In genomic region chr1:181064648-181065047, GRCm38 (mm10) we compare ENCODE assay signal across 31 mouse cellular contexts. TPM values are rescaled to one million over a fixed set of nuclear protein-coding genes. Genes with fewer than 3 reads are reported as not detected.
DNase-seq lines count a peak whose midpoint lies in the region; ATAC-seq and TF ChIP-seq lines count a peak whose summit lies in the region.
"Had no signal": no experiment of that assay in that cellular context is flagged by ENCODE, and none has a peak within 500 bp of the region (broad histone marks: within the 10 kb centered on the region; RNA-seq: fewer than 3 reads in every experiment).

No protein-coding gene starts in this region.

- 60% methylated on average over 6 of the region's 6 CpGs for WGBS in heart, adult 2 months
- WGBS in cerebellum, adult 2 months = 43% methylated on average over 6 of the region's 6 CpGs
- WGBS in limb, embryonic 10.5 days = 87% methylated on average over 6 of the region's 6 CpGs
- WGBS in hindbrain, embryonic 11.5 days = 78% methylated on average over 6 of the region's 6 CpGs

- H3K4me2 ChIP-seq in hindbrain, embryonic 11.5 days (replicated peaks; ENCODE audit: low read depth, low read length) = no peak overlapping the region
- H3K4me2 ChIP-seq: hindbrain, embryonic 15.5 days; intestine, embryonic 15.5 days; limb, embryonic 13.5 days; liver, embryonic 15.5 days; neural tube, embryonic 15.5 days had no signal

- TF ChIP-seq POLR2A in heart, adult 2 months (IDR thresholded peaks at IDR 0.05; ENCODE audit: insufficient read depth, low read depth, low read length) = no peak
- TF ChIP-seq POLR2A in cerebellum, adult 2 months (IDR thresholded peaks at IDR 0.05; ENCODE audit: borderline replicate concordance, insufficient read depth, low read length) = no peak

- H3K4me3 ChIP-seq in heart, adult 2 months = no peak overlapping the region
- no peak overlapping the region for H3K4me3 ChIP-seq in cerebellum, adult 2 months (replicated peaks; ENCODE audit: insufficient read depth, low read depth, low read length)
- no peak overlapping the region for H3K4me3 ChIP-seq in limb, embryonic 10.5 days
- no peak overlapping the region for H3K4me3 ChIP-seq in hindbrain, embryonic 11.5 days (ENCODE audit: low read depth, low read length)
- H3K4me3 ChIP-seq: forebrain, embryonic 10.5 days; hindbrain, embryonic 15.5 days; intestine, embryonic 15.5 days; limb, embryonic 13.5 days; liver, embryonic 15.5 days; midbrain, embryonic 10.5 days; neural tube, embryonic 15.5 days had no signal

- H3K27me3 ChIP-seq in heart, adult 2 months (ENCODE audit: control insufficient read depth, insufficient read depth, low read length) = 0 out of 2 replicates have a peak, but pooled peaks cover 1% of the 10 kb centered on the region
- H3K27me3 ChIP-seq in cerebellum, adult 2 months (ENCODE audit: control insufficient read depth, insufficient read depth, low read length) = no peaks in the 10 kb centered on the region
- H3K27me3 ChIP-seq in limb, embryonic 10.5 days (ENCODE audit: low read depth, poor library complexity, severe bottlenecking) = no peaks in the 10 kb centered on the region
- H3K27me3 ChIP-seq in hindbrain, embryonic 11.5 days (ENCODE audit: control insufficient read depth, insufficient read depth, low read length) = no peaks in the 10 kb centered on the region
- H3K27me3 ChIP-seq: hindbrain, embryonic 15.5 days; intestine, embryonic 15.5 days; limb, embryonic 13.5 days; liver, embryonic 15.5 days; neural tube, embryonic 15.5 days had no signal

- H3K27ac ChIP-seq in heart, adult 2 months = no peak overlapping the region
- H3K27ac ChIP-seq in cerebellum, adult 2 months (ENCODE audit: insufficient read depth, low read length) = no peak overlapping the region
- H3K27ac ChIP-seq in limb, embryonic 10.5 days = no peak overlapping the region
- no peak overlapping the region for H3K27ac ChIP-seq in hindbrain, embryonic 11.5 days (ENCODE audit: low read depth, low read length)
- H3K27ac ChIP-seq: forebrain, embryonic 10.5 days; hindbrain, embryonic 15.5 days; intestine, embryonic 15.5 days; limb, embryonic 13.5 days; liver, embryonic 15.5 days; macrophage; midbrain, embryonic 10.5 days; neural tube, embryonic 15.5 days had no signal

- no peaks in the 10 kb centered on the region for H3K79me2 ChIP-seq in heart, adult 2 months (replicated peaks; ENCODE audit: control insufficient read depth, insufficient read depth, low read length)

- H3K36me3 ChIP-seq in heart, adult 2 months (ENCODE audit: control insufficient read depth, insufficient read depth, low read length) = no peaks in the 10 kb centered on the region
- no peaks in the 10 kb centered on the region for H3K36me3 ChIP-seq in limb, embryonic 10.5 days
- H3K36me3 ChIP-seq in hindbrain, embryonic 11.5 days (ENCODE audit: control insufficient read depth, insufficient read depth, low read length) = no peaks in the 10 kb centered on the region
- H3K36me3 ChIP-seq: forebrain, embryonic 10.5 days; hindbrain, embryonic 15.5 days; intestine, embryonic 15.5 days; limb, embryonic 13.5 days; liver, embryonic 15.5 days; midbrain, embryonic 10.5 days; neural tube, embryonic 15.5 days had no signal

- H3K9ac ChIP-seq in heart, adult 2 months (ENCODE audit: low read depth, low read length) = no peak overlapping the region
- no peak overlapping the region for H3K9ac ChIP-seq in hindbrain, embryonic 11.5 days (ENCODE audit: low read depth, low read length)
- H3K9ac ChIP-seq: forebrain, postnatal 0 days; hindbrain, embryonic 15.5 days; intestine, embryonic 15.5 days; limb, embryonic 13.5 days; liver, embryonic 15.5 days; neural tube, embryonic 15.5 days had no signal

- TF ChIP-seq EP300 in heart, adult 2 months (IDR thresholded peaks at IDR 0.05; ENCODE audit: insufficient read depth, low read depth, low read length) = no peak

- no peaks in the 10 kb centered on the region for H3K4me1 ChIP-seq in heart, adult 2 months (ENCODE audit: control insufficient read depth, insufficient read depth, low read length)
- peaks cover 9% of the 10 kb centered on the region; the same call in 1 of the 2 replicates for H3K4me1 ChIP-seq in cerebellum, adult 2 months (ENCODE audit: control insufficient read depth, insufficient read depth, low read length)
- no peaks in the 10 kb centered on the region for H3K4me1 ChIP-seq in limb, embryonic 10.5 days
- no peaks in the 10 kb centered on the region for H3K4me1 ChIP-seq in hindbrain, embryonic 11.5 days (replicated peaks; ENCODE audit: control insufficient read depth, insufficient read depth, low read length)
- H3K4me1 ChIP-seq: hindbrain, embryonic 15.5 days; intestine, embryonic 15.5 days; limb, embryonic 13.5 days; liver, embryonic 15.5 days; neural tube, embryonic 15.5 days had no signal

- no peak for TF ChIP-seq CTCF in heart, adult 2 months (IDR thresholded peaks at IDR 0.05)
- TF ChIP-seq CTCF in cerebellum, adult 2 months (IDR thresholded peaks at IDR 0.05; ENCODE audit: borderline replicate concordance, insufficient read depth, low read depth, low read length) = no peak

- DNase-seq in heart, adult 11 months = peak; percentile 50
- DNase-seq in heart, adult 2 months = no peak
- DNase-seq in brain, adult 2 months (ENCODE audit: low read depth, low spot score) = peak; percentile 26
- DNase-seq in cerebellum, adult 2 months = peak; percentile 14 to 51
- DNase-seq in cerebellum, postnatal 36 days = peak; percentile 16 to 17
- no peak for DNase-seq in limb, embryonic 10.5 days (ENCODE audit: low spot score)
- no peak for DNase-seq in hindbrain, embryonic 11.5 days (ENCODE audit: low spot score)
- DNase-seq: adrenal gland, adult 8-10 months; forebrain, postnatal 0 days; gastrocnemius, postnatal 14 days; kidney, postnatal 36 days; right cerebral cortex, adult 18-20 months; right cerebral cortex, postnatal 4 days; thymus, postnatal 25 days had no signal

- intact Hi-C loops in heart, adult 2 months (cut with DNase I) = no loop called here

- H3K9me3 ChIP-seq in limb, embryonic 10.5 days (replicated peaks) = no peaks in the 10 kb centered on the region
- H3K9me3 ChIP-seq in hindbrain, embryonic 11.5 days (ENCODE audit: control insufficient read depth, low read length) = no peaks in the 10 kb centered on the region
- H3K9me3 ChIP-seq: forebrain, embryonic 10.5 days; hindbrain, embryonic 15.5 days; intestine, embryonic 15.5 days; limb, embryonic 13.5 days; liver, embryonic 15.5 days; midbrain, embryonic 10.5 days; neural tube, embryonic 15.5 days had no signal

- ATAC-seq in hindbrain, embryonic 11.5 days (ENCODE audit: low FRiP score) = no peak
- ATAC-seq: activated CD4-positive, CD25-positive, alpha-beta regulatory T cell, adult 4 months; forebrain, postnatal 0 days; intestine, embryonic 15.5 days; lung, postnatal 0 days had no signal

RNA-seq across cellular contexts. Expression of gene 9130409I23Rik, which starts 13.6 kb away (rescaled TPM):
- not detected for total RNA-seq in heart, adult 2 months (2021)
- polyA plus RNA-seq in heart, adult 2 months (2012; rRNA removed) = not detected in 2 replicates
- 0.05 TPM in 1 of 2 replicates, not detected in the other for polyA plus RNA-seq in cerebellum, adult 2 months (2012; rRNA removed)
- polyA plus RNA-seq in limb, embryonic 10.5 days (2016; fragmentation: Nextera tagmentation; extraction: Ambion mirVana) = not detected in 2 replicates
- polyA plus RNA-seq in hindbrain, embryonic 11.5 days (2014; fragmentation: Nextera tagmentation; extraction: Ambion mirVana) = not detected in 2 replicates
- total RNA-seq: adrenal gland, adult 8-10 months; common myeloid progenitor, adult 5-6 weeks; forebrain, postnatal 0 days; gastrocnemius, postnatal 14 days; heart, postnatal 25 days; left cerebral cortex, postnatal 14 days had no signal
- polyA plus RNA-seq: C2C12; forebrain, embryonic 10.5 days; forebrain, postnatal 0 days; heart, embryonic 14.5 days; hindbrain, embryonic 15.5 days; intestine, embryonic 15.5 days; kidney, embryonic 14.5 days; limb, embryonic 13.5 days; lung, postnatal 0 days; macrophage; midbrain, embryonic 10.5 days; stomach, embryonic 14.5 days had no signal

RNA-seq across cellular contexts. Expression of gene Ephx1, which starts 43.9 kb away (rescaled TPM):
- total RNA-seq in heart, adult 2 months (2021) = 10 to 100 TPM; 29.8 to 40.4 TPM
- 41.1 and 45.1 TPM in 2 replicates for polyA plus RNA-seq in heart, adult 2 months (2012; rRNA removed)
- polyA plus RNA-seq in cerebellum, adult 2 months (2012; rRNA removed) = 54.8 and 61.0 TPM in 2 replicates
- polyA plus RNA-seq in limb, embryonic 10.5 days (2016; fragmentation: Nextera tagmentation; extraction: Ambion mirVana) = 0.87 and 1.4 TPM in 2 replicates
- polyA plus RNA-seq in hindbrain, embryonic 11.5 days (2014; fragmentation: Nextera tagmentation; extraction: Ambion mirVana) = 1.5 and 2.2 TPM in 2 replicates

Comparison
In these comparisons a context has a peak if more than half of its experiments do, and no peak if none do; other contexts are left out.
1. DNase-seq: peak in heart, adult 11 months (single experiment), brain, adult 2 months (single experiment), cerebellum, adult 2 months (2 of 2) and cerebellum, postnatal 36 days (2 of 2); none in heart, adult 2 months (0 of 2), limb, embryonic 10.5 days (single experiment) and hindbrain, embryonic 11.5 days (single experiment).
2. RNA of gene Ephx1, which starts 43.9 kb away (polyA plus RNA-seq): 54.8 to 61.0 TPM in cerebellum, adult 2 months and 41.1 to 45.1 TPM in heart, adult 2 months; 1.5 to 2.2 TPM in hindbrain, embryonic 11.5 days and 0.87 to 1.4 TPM in limb, embryonic 10.5 days; every median in the first group is over 10 times any median in the second.